Mouse (Mus musculus) limb, embryonic 11.5 days (tissue): ENCODE data around the gene Usp46. TPM values are rescaled to one million over a fixed set of nuclear protein-coding genes. Genes with fewer than 3 reads are reported as not detected.
"Not testable (repeated sequence)": the region's sequence is repeated elsewhere in the genome, so short reads cannot be mapped to it uniquely, and the experiment has no call there.

Experiments
- ATAC-seq: fragments of 200-750 bp; cut with Nextera tagmentation; 2 replicates; pipeline ENCODE4 v1.8.0; 2017; ENCODE audit warnings: low read depth; ENCODE audit not compliant: insufficient number of reproducible peaks, low FRiP score, low TSS enrichment
- DNase-seq: peaks from one replicate; pipeline ENCODE4 v3.0.0-alpha.2; 2015; ENCODE audit warnings: low spot score
- H3K27ac ChIP-seq: fragments of 300-500 bp; sonication (generic); replicated peaks from 2 replicates; pipeline ENCODE4 v1.5.1; 2014; ENCODE audit warnings: low read depth, mild to moderate bottlenecking, low read length
- H3K27me3 ChIP-seq: fragments of 300-500 bp; sonication (generic); 2 replicates; pipeline ENCODE4 v1.6.1; 2014; ENCODE audit warnings: mild to moderate bottlenecking, low read length, mixed read lengths; ENCODE audit not compliant: control insufficient read depth, insufficient read depth
- H3K36me3 ChIP-seq: fragments of 300-500 bp; sonication (generic); 2 replicates; pipeline ENCODE4 v1.6.1; 2014; ENCODE audit warnings: mild to moderate bottlenecking, low read length, moderate library complexity, mixed read lengths; ENCODE audit not compliant: control insufficient read depth, insufficient read depth
- H3K4me1 ChIP-seq: fragments of 300-500 bp; sonication (generic); 2 replicates; pipeline ENCODE4 v1.6.1; 2014; ENCODE audit warnings: low read length, mixed read lengths; ENCODE audit not compliant: control insufficient read depth, insufficient read depth
- H3K4me2 ChIP-seq: fragments of 300-500 bp; sonication (generic); 2 replicates; pipeline ENCODE4 v1.6.1; 2014; ENCODE audit warnings: low read depth, mild to moderate bottlenecking, moderate library complexity; ENCODE audit not compliant: severe bottlenecking
- H3K4me3 ChIP-seq: fragments of 300-500 bp; sonication (generic); 2 replicates; pipeline ENCODE4 v1.5.1; 2014; ENCODE audit warnings: low read depth, low read length
- H3K9ac ChIP-seq: fragments of 300-500 bp; sonication (generic); 2 replicates; pipeline ENCODE4 v1.6.1; 2014; ENCODE audit warnings: mild to moderate bottlenecking, low read length
- H3K9me3 ChIP-seq: fragments of 300-500 bp; sonication (generic); 2 replicates; pipeline ENCODE4 v1.6.1; 2016; ENCODE audit warnings: low read length; ENCODE audit not compliant: control insufficient read depth
- whole genome bisulfite sequencing: fragments of 180-500 bp; shearing (Covaris S2); extraction: QIAGEN DNeasy Blood & Tissue Kit; methylation state at CpG from one replicate; pipeline ENCODE4 v1.1.7; 2014; 5-methylcytosine and 5-hydroxymethylcytosine counted together
- polyA plus RNA-seq: library from polyadenylated mRNA; unstranded; fragments of >200 nt; fragmentation: Nextera tagmentation; extraction: Ambion mirVana; gene quantifications from 2 replicates; pipeline ENCODE4 v1.2.1, GENCODE M21; 2014

Usp46 gene
- polyA plus RNA-seq, 1 experiment from 2014 or later: 48.8 TPM

DNA sequence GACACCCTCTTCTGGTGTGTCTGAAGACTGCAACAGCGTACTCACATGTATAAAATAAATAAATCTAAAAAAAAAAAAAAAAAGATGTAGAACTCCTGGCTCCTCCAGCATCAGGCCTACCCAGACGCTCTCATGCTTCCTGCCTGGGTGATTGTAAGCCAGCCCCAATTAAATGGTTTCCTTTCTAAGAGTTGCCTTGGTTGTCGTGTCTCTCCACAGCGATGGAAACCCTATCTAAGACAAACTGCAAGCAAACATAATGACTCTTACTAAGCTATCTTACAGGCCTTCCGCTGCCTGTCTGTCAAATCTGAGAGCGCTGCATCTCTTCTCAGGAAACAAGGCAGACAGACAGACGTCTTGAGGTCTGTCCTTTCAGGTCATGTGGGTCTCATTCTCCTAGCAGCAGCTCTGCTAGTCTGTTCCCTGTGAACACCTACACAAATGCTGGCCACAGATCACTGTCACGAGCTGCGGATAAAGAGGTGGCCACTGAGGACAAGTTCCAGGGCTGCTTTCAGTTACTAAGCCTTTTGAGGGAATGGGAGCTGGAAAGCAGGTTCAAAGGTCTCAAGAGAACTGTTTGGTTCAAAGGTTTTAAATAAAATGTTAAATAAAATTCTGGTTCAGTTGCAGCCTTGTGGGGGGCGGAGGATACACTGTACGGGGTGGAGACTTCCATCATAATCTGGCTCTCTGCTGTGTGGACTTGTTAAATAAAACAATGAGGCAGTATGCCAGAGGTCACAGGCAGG lies 10.8 kb upstream of the Usp46 start:
- H3K4me2 ChIP-seq: no peak overlapping the region
- 80% methylated on average over 11 of the region's 11 CpGs for WGBS
- DNase-seq: no peak
- no peak overlapping the region for H3K27ac ChIP-seq
- H3K9me3 ChIP-seq: no peaks in the 10 kb centered on the region
- H3K27me3 ChIP-seq: no peaks in the 10 kb centered on the region
- H3K4me1 ChIP-seq: peaks cover 5% of the 10 kb centered on the region; the same call in 1 of the 2 replicates
- ATAC-seq: no peak
- no peak overlapping the region for H3K4me3 ChIP-seq
- H3K36me3 ChIP-seq: no peaks in the 10 kb centered on the region
- no peak overlapping the region for H3K9ac ChIP-seq

DNA sequence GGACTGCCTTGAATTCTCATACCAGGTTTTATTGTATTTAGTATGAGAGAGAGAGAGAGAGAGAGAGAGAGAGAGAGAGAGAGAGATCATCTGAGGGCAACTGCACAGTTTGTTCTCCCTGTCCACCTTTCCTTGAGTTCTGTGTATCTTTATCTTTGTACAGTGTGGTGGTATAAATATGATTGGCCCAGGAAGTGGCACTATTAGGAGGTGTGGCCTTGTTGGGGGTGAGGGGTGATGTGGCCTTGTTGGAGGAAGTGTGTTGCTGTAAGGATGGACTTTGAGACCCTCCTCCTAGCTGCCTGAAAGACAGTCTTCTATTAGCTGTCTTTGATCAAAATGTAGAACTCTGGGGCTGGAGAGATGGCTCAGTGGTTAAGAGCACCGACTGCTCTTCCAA lies 10.2 kb upstream of the Usp46 start:
- Histone ChIP-seq H3K4me1 (peaks cover 5% of the 10 kb centered on the region; the same call in 1 of the 2 replicates), H3K9me3 (no peaks in the 10 kb centered on the region), H3K4me2 (no peak overlapping the region), H3K36me3 (no peaks in the 10 kb centered on the region), H3K27ac (no peak overlapping the region), H3K4me3 (no peak overlapping the region), H3K9ac (no peak overlapping the region), H3K27me3 (no peaks in the 10 kb centered on the region)
- no peak for DNase-seq
- WGBS: 93% methylated on average over 1 of the region's 1 CpGs
- no peak for ATAC-seq

DNA sequence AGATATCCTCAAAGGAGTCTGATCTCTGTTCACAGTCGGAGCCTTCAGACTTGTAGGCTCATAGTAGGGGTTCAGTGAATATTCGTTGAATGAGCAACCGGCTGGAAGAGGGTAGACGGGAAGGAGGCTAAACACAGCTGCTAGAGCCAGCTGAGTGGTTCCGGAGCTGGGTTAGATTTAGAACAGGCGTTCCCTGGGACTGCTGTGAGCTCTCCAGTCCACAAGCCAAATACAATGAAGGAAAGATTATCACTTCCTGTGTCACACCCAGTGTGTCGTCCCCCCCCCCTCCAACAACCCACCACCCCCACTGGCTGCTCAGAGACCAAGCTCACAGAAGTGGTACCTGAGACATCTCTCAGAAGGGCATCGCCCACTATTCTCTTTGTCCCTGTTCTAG lies 9.7 kb upstream of the Usp46 start:
- H3K4me2 ChIP-seq: no peak overlapping the region
- DNase-seq (no peak), ATAC-seq (no peak)
- peaks cover 5% of the 10 kb centered on the region; the same call in 1 of the 2 replicates for H3K4me1 ChIP-seq
- H3K27me3 ChIP-seq: no peaks in the 10 kb centered on the region
- H3K36me3 ChIP-seq: no peaks in the 10 kb centered on the region
- H3K9me3 ChIP-seq: no peaks in the 10 kb centered on the region
- WGBS: 35% methylated on average over 8 of the region's 8 CpGs
- H3K9ac ChIP-seq: no peak overlapping the region
- H3K4me3 ChIP-seq: no peak overlapping the region
- H3K27ac ChIP-seq: no peak overlapping the region

DNA sequence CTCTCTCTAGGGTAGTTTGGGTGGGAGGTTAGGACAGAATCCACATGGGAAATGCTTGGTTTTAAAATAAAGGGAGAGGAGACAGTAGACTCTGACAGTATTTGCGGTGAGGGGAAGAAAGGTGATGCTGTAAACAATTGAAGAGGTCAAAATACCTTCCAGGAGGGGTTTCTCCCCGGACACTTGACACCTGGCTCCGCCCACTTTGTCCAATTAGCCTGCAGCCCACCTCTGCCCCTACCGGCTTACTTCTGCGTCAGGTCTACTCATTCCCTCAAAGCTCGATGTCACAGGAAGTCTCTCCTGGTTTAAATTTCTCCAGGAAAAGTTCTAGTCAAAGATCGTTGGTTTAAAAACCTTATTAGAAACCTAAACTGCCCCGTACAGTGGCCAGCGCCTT lies 8.5 kb upstream of the Usp46 start:
- H3K4me2 ChIP-seq: peak overlapping the region; percentile 15
- H3K27ac ChIP-seq: no peak overlapping the region
- DNase-seq (peak; percentile 61), ATAC-seq (no peak)
- 2% methylated on average over 9 of the region's 9 CpGs for WGBS
- no peaks in the 10 kb centered on the region for H3K9me3 ChIP-seq
- H3K27me3 ChIP-seq: no peaks in the 10 kb centered on the region
- H3K4me1 ChIP-seq: peaks cover 5% of the 10 kb centered on the region; the same call in 1 of the 2 replicates
- H3K36me3 ChIP-seq: no peaks in the 10 kb centered on the region
- no peak overlapping the region for H3K4me3 ChIP-seq
- H3K9ac ChIP-seq: no peak overlapping the region

DNA sequence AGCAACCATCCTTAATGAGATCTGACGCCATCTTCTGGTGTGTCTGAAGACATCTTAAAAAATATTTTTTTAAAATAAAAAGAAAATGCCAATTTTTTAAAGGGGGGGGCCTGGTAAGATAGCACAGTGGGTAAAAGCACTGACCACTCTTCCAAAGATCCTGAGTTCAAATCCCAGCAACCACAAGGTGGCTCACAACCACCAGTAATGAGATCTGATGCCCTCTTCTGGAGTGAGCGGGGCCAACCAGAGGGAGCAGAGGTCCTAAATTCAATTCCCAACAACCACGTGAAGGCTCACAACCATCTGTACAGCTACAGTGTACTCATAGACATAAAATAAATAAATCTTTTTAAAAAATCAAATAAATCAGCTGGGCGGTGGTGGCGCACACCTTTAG lies 2.3 kb upstream of the Usp46 start:
- H3K4me3 ChIP-seq, H3K27ac ChIP-seq, ATAC-seq, H3K27me3 ChIP-seq, H3K4me2 ChIP-seq, H3K9me3 ChIP-seq, H3K9ac ChIP-seq, DNase-seq, H3K36me3 ChIP-seq: not testable (repeated sequence)
- WGBS: 91% methylated on average over 5 of the region's 5 CpGs
- H3K4me1 ChIP-seq: peaks cover 29% of the 10 kb centered on the region

DNA sequence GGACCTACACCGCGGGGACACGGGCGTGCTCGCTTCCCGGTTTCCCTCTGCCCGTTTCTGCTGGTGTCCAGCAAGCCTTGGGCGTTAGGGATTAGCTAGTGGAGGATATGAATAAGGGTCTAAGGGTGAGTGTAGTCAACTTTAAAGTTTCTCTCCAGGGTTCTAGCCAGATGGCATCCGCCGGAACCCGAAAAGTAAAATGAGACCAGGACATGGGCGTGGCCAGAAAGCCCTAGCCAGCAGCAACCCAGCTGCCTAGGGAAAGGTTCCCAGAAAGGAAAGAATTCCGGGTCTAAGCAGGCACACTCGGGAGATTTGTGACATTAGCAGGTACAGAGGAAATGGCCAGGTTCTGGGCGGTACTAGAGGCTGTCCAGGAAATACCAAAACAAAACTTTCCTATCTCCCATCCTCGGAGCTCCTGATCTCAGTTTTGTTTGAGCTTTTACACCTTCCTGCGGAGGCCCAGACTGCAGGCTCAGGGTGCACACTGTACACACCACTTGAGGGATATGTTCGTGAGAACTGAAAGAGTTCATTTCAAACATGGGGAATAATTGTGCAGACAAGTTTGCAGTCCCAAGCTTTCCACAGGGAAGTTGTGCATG lies 587 bp upstream of the Usp46 start:
- Histone ChIP-seq H3K27me3 (no peaks in the 10 kb centered on the region), H3K27ac (peak overlapping the region; percentile 99), H3K4me1 (peaks cover 38% of the 10 kb centered on the region), H3K4me3 (peak overlapping the region; percentile 92), H3K36me3 (no peaks in the 10 kb centered on the region), H3K4me2 (peak overlapping the region; percentile 81), H3K9ac (peak overlapping the region; percentile 94), H3K9me3 (no peaks in the 10 kb centered on the region)
- DNase-seq (peak; percentile 84), ATAC-seq (peak; percentile 41; the same call in 1 of the 2 replicates)
- WGBS: 2% methylated on average over 18 of the region's 18 CpGs

DNA sequence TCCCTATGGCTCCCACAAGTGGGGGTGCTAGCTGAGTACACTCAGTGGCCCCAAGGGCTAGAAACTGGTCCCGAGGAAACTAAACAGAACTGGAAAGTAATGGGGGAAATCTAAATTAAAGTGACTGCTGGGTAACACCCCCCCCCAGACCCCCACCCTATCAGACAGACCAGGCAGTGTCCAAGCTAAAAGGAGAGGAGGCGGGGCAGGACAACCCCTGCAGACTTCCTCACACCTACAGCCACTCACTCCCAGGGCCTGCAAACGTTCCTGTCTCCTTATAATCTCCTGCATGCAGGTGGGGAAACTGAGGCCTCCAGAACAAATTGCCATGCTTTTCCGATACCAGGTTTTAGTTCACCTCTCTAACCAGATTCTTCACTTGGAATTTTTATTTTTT lies 885 bp downstream of the Usp46 start:
- ATAC-seq (no peak), DNase-seq (peak; percentile 41)
- Histone ChIP-seq H3K4me3 (peak overlapping the region; percentile 92), H3K27me3 (no peaks in the 10 kb centered on the region), H3K27ac (peak overlapping the region; percentile 99), H3K4me1 (peaks cover 38% of the 10 kb centered on the region), H3K9me3 (no peaks in the 10 kb centered on the region), H3K9ac (peak overlapping the region; percentile 94), H3K36me3 (no peaks in the 10 kb centered on the region), H3K4me2 (peak overlapping the region; percentile 81)
- 4% methylated on average over 4 of the region's 4 CpGs for WGBS

DNA sequence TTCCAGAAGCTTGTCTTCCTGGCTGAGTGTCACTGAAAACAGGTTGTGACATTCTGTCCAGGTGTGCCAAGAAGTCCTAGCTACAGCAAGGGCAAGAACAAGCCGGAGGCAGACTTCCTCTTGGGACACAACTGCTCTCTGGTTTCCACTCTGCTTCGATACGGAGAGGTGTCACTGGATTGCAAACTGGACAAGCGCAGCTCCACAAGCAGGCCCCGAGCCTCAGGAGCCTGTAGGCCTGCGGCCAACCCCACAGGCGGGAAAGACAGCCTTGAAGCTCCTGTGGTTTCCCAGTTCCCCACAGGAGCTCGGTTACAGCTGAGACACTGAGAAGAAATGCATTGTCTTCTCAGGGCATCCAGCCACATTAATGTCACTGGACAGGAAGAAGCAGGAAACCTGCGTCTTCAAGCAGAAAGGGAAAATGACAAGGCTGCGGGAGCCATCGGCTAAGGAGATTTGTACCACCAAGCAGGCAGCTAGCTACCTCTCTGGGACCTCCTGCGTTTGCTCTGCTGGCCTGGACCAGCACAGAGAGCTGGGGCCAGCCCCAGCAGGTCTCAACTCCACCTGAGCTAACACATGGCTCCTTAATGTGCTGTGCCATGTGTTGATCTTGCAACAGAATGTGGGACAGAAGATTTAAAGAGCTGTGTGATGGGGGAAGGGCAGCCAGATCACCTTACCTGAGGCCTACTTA lies 1.7 kb downstream of the Usp46 start:
- ATAC-seq (0 out of 2 replicates have a peak, but pooled peaks have one; percentile 38), DNase-seq (peak; percentile 57)
- no peaks in the 10 kb centered on the region for H3K9me3 ChIP-seq
- H3K4me2 ChIP-seq: peak overlapping the region; percentile 81
- peaks cover 38% of the 10 kb centered on the region for H3K4me1 ChIP-seq
- H3K9ac ChIP-seq: peak overlapping the region; percentile 17; the same call in 1 of the 2 replicates
- H3K4me3 ChIP-seq: peak overlapping the region; percentile 92
- 30% methylated on average over 12 of the region's 12 CpGs for WGBS
- no peaks in the 10 kb centered on the region for H3K27me3 ChIP-seq
- peak overlapping the region; percentile 77 for H3K27ac ChIP-seq
- no peaks in the 10 kb centered on the region for H3K36me3 ChIP-seq
